Mouse (Mus musculus): ENCODE results near the gene Avp. TPM values are rescaled to one million over a fixed set of nuclear protein-coding genes. Genes with fewer than 3 reads are reported as not detected.

The Avp gene
- polyA plus RNA-seq, 1 experiment: not detected

GRCm38 (mm10) chr2:130575873-130576272, 6.5 kb downstream of the Avp start, which contains the start of gene Oxt:
Gene Oxt, plus strand, starts transcription at chr2:130576173.
- Histone ChIP-seq H3K4me3 (ENCODE audit: low read depth, low read length) (peak within 1 kb of the TSS; percentile 20), H3K27me3 (ENCODE audit: control insufficient read depth, insufficient read depth, low read length) (peaks cover 41% of the 10 kb centered on the region)
- WGBS: 84% methylated on average over 9 of the region's 9 CpGs

DNA sequence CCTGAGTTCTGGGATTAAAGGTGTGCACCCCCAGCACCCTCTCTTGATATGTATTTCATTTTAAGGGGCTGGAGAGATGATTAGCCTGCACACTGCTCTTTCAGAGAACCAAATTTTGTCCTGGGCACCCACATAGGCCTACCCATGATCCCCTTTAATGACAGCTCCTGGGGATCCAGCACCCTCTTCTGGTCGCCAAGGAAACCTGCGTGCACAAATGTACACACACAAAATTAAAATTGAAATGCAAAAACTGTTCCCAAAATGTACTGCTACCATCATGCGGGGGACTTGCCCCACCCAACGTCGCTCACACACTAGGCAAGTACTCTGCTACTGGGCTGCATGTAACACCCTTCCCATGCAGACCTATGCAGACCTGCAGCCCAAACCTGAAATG, 7.4 kb downstream of the Avp start:
- H3K36me3 ChIP-seq (ENCODE audit: control insufficient read depth, insufficient read depth, low read length): no peaks in the 10 kb centered on the region
- H3K27me3 ChIP-seq (ENCODE audit: control insufficient read depth, insufficient read depth, low read length): peaks cover 32% of the 10 kb centered on the region
- no peak overlapping the region for H3K27ac ChIP-seq (ENCODE audit: insufficient read depth, low read depth, low read length)
- WGBS: 92% methylated on average over 5 of the region's 5 CpGs
- peaks cover 3% of the 10 kb centered on the region; the same call in 1 of the 2 replicates for H3K4me1 ChIP-seq (ENCODE audit: control insufficient read depth, insufficient read depth, insufficient read length, low read length)
- TF ChIP-seq CTCF (IDR thresholded peaks at IDR 0.05; ENCODE audit: extremely low read depth, insufficient read length, insufficient replicate concordance, low read depth, low read length) (no peak), POLR2A (IDR thresholded peaks at IDR 0.05; ENCODE audit: low read depth, low read length) (no peak)
- H3K4me3 ChIP-seq (ENCODE audit: low read depth, low read length): no peak overlapping the region

More at GRCm38 (mm10) chr2:130575873-130576272, 6.5 kb downstream of the Avp start, which contains the start of gene Oxt:
- no peak within 1 kb of the TSS for H3K27ac ChIP-seq (ENCODE audit: insufficient read depth, low read depth, low read length)
- peaks cover 3% of the 10 kb centered on the region; the same call in 1 of the 2 replicates for H3K4me1 ChIP-seq (ENCODE audit: control insufficient read depth, insufficient read depth, insufficient read length, low read length)
- H3K36me3 ChIP-seq (ENCODE audit: control insufficient read depth, insufficient read depth, low read length): no peaks in the 10 kb centered on the region
- TF ChIP-seq CTCF (IDR thresholded peaks at IDR 0.05; ENCODE audit: extremely low read depth, insufficient read length, insufficient replicate concordance, low read depth, low read length) (no peak), POLR2A (IDR thresholded peaks at IDR 0.05; ENCODE audit: low read depth, low read length) (no peak)

DNA sequence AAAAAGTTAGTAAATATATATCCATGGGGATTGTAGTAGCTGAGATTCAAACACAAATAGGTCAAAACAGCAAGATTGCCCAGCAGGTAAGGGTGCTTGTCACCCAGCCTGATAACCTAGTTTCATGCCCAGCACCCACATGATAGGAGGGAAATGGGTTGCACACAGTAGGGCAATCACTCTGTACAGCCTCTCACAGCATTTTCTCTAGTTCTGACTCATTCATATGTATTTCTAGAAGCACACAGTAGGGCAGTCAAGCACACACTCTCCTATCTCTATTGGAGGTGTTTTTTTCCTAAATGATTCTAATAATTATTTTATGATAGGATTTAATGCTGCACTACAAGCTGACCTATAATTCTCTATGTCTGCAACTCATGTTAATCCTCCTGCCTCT, 12.4 kb downstream of the Avp start:
- H3K36me3 ChIP-seq (ENCODE audit: control insufficient read depth, insufficient read depth, low read length): no peaks in the 10 kb centered on the region; the same call in 1 of the 2 replicates
- no peaks in the 10 kb centered on the region for H3K27me3 ChIP-seq (ENCODE audit: control insufficient read depth, insufficient read depth, low read length)
- H3K27ac ChIP-seq (ENCODE audit: insufficient read depth, low read depth, low read length): no peak overlapping the region
- H3K4me1 ChIP-seq (ENCODE audit: control insufficient read depth, insufficient read depth, insufficient read length, low read length): no peaks in the 10 kb centered on the region
- no peak overlapping the region for H3K4me3 ChIP-seq (ENCODE audit: low read depth, low read length)
- TF ChIP-seq POLR2A (IDR thresholded peaks at IDR 0.05; ENCODE audit: low read depth, low read length) (no peak), CTCF (IDR thresholded peaks at IDR 0.05; ENCODE audit: extremely low read depth, insufficient read length, insufficient replicate concordance, low read depth, low read length) (no peak)

- 63% methylated on average over 4 of the region's 4 CpGs for WGBS
- H3K4me3 ChIP-seq (ENCODE audit: low read depth, low read length): no peak overlapping the region
- TF ChIP-seq CTCF (IDR thresholded peaks at IDR 0.05; ENCODE audit: extremely low read depth, insufficient read length, insufficient replicate concordance, low read depth, low read length) (no peak), POLR2A (IDR thresholded peaks at IDR 0.05; ENCODE audit: low read depth, low read length) (no peak)
- peaks cover 7% of the 10 kb centered on the region; the same call in 1 of the 2 replicates for H3K4me1 ChIP-seq (ENCODE audit: control insufficient read depth, insufficient read depth, insufficient read length, low read length)
- no peak overlapping the region for H3K27ac ChIP-seq (ENCODE audit: insufficient read depth, low read depth, low read length)
- H3K27me3 ChIP-seq (ENCODE audit: control insufficient read depth, insufficient read depth, low read length): no peaks in the 10 kb centered on the region
- no peaks in the 10 kb centered on the region; the same call in 1 of the 2 replicates for H3K36me3 ChIP-seq (ENCODE audit: control insufficient read depth, insufficient read depth, low read length)
Measured at GRCm38 (mm10) chr2:130568921-130569320, 13.4 kb downstream of the Avp start.

DNA sequence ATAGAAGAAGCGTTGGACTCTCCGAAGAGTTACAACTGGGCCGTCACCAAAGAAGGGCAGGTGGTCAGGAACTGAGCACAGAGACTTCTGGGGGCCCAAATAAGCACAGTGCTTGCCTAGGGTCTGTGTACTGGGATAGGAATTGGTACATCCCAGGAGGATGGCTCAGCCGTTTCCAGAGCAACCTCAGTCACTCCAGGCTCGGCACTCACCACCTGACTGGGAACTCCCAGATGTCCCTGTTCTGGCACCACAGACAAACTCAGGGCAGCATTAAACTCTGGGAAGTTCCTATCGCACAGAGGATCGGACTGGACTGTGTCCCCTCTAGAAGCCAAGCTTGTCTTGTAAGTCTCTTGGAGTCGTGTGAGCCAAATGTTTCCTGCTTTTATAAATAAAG, 17.4 kb downstream of the Avp start:
- Histone ChIP-seq H3K4me1 (ENCODE audit: control insufficient read depth, insufficient read depth, insufficient read length, low read length) (peaks cover 13% of the 10 kb centered on the region; the same call in 1 of the 2 replicates), H3K27ac (ENCODE audit: insufficient read depth, low read depth, low read length) (no peak overlapping the region), H3K4me3 (ENCODE audit: low read depth, low read length) (peak overlapping the region; percentile 85; the same call in 1 of the 2 replicates), H3K27me3 (ENCODE audit: control insufficient read depth, insufficient read depth, low read length) (no peaks in the 10 kb centered on the region), H3K36me3 (ENCODE audit: control insufficient read depth, insufficient read depth, low read length) (no peaks in the 10 kb centered on the region; the same call in 1 of the 2 replicates)
- TF ChIP-seq POLR2A (IDR thresholded peaks at IDR 0.05; ENCODE audit: low read depth, low read length) (no peak), CTCF (IDR thresholded peaks at IDR 0.05; ENCODE audit: extremely low read depth, insufficient read length, insufficient replicate concordance, low read depth, low read length) (no peak)
- WGBS: 83% methylated on average over 8 of the region's 8 CpGs

GRCm38 (mm10) chr2:130564063-130564462, 18.3 kb downstream of the Avp start:
- TF ChIP-seq POLR2A (IDR thresholded peaks at IDR 0.05; ENCODE audit: low read depth, low read length): no peak
- TF ChIP-seq CTCF (IDR thresholded peaks at IDR 0.05; ENCODE audit: extremely low read depth, insufficient read length, insufficient replicate concordance, low read depth, low read length): no peak
- H3K27me3 ChIP-seq (ENCODE audit: control insufficient read depth, insufficient read depth, low read length): no peaks in the 10 kb centered on the region
- 1% methylated on average over 23 of the region's 23 CpGs for WGBS
- no peak overlapping the region for H3K27ac ChIP-seq (ENCODE audit: insufficient read depth, low read depth, low read length)
- peaks cover 13% of the 10 kb centered on the region; the same call in 1 of the 2 replicates for H3K4me1 ChIP-seq (ENCODE audit: control insufficient read depth, insufficient read depth, insufficient read length, low read length)
- H3K36me3 ChIP-seq (ENCODE audit: control insufficient read depth, insufficient read depth, low read length): no peaks in the 10 kb centered on the region; the same call in 1 of the 2 replicates
- H3K4me3 ChIP-seq (ENCODE audit: low read depth, low read length): peak overlapping the region; percentile 85

GRCm38 (mm10) chr2:130563212-130564055, 18.9 kb downstream of the Avp start, which contains the start of gene Mrps26:
Gene Mrps26, plus strand, starts transcription at chr2:130563742.
- Histone ChIP-seq H3K36me3 (ENCODE audit: control insufficient read depth, insufficient read depth, low read length) (no peaks in the 10 kb centered on the region; the same call in 1 of the 2 replicates), H3K27me3 (ENCODE audit: control insufficient read depth, insufficient read depth, low read length) (no peaks in the 10 kb centered on the region), H3K4me1 (ENCODE audit: control insufficient read depth, insufficient read depth, insufficient read length, low read length) (peaks cover 13% of the 10 kb centered on the region; the same call in 1 of the 2 replicates), H3K27ac (ENCODE audit: insufficient read depth, low read depth, low read length) (peak within 1 kb of the TSS; percentile 33), H3K4me3 (ENCODE audit: low read depth, low read length) (peak within 1 kb of the TSS; percentile 85)
- TF ChIP-seq POLR2A (IDR thresholded peaks at IDR 0.05; ENCODE audit: low read depth, low read length) (peak; percentile 83), CTCF (IDR thresholded peaks at IDR 0.05; ENCODE audit: extremely low read depth, insufficient read length, insufficient replicate concordance, low read depth, low read length) (no peak; the same call in 1 of the 2 replicates)
- under 1% methylated on average over 61 of the region's 61 CpGs for WGBS

Measured in small intestine, adult 2 months (tissue).